Mouse (Mus musculus) myocyte (in vitro differentiated cells): ENCODE data around the gene Gmppa.

ENCODE experiments used
- CEBPB ChIP-seq: IDR thresholded peaks from 2 replicates; pipeline ENCODE4 v1.6.1; 2011; ENCODE audit warnings: mild to moderate bottlenecking, moderate library complexity; ENCODE audit not compliant: poor library complexity, insufficient read depth, severe bottlenecking
- E2F4 ChIP-seq: IDR thresholded peaks from one replicate; pipeline ENCODE4 v1.6.1; 2011; ENCODE audit warnings: mild to moderate bottlenecking, control low read depth, moderate library complexity; ENCODE audit not compliant: insufficient read depth
- MAX ChIP-seq: IDR thresholded peaks from one replicate; pipeline ENCODE4 v1.6.1; 2011; ENCODE audit warnings: low read depth, mild to moderate bottlenecking, control low read depth
- MYOD1 ChIP-seq, 3 experiments: IDR thresholded peaks; one replicate each; pipeline ENCODE4 v1.6.1; 2011; ENCODE audit warnings: control low read depth in 2 of 3, low read depth in 2 of 3, mild to moderate bottlenecking in 2 of 3, moderate library complexity in 1 of 3; ENCODE audit not compliant: insufficient read length in 2 of 3, control insufficient read depth in 1 of 3
- MYOG ChIP-seq, 3 experiments: IDR thresholded peaks; one replicate each; pipeline ENCODE4 v1.6.1; 2011; ENCODE audit warnings: control low read depth in 2 of 3, low read depth in 2 of 3, mild to moderate bottlenecking in 2 of 3; ENCODE audit not compliant: insufficient read length in 2 of 3, control insufficient read depth in 1 of 3, insufficient read depth in 1 of 3
- POLR2A ChIP-seq: IDR thresholded peaks from one replicate; pipeline ENCODE4 v1.6.1; 2011; ENCODE audit warnings: low read depth, mild to moderate bottlenecking, control low read depth, moderate library complexity; ENCODE audit not compliant: insufficient read length
- POLR2AphosphoS2 ChIP-seq: IDR thresholded peaks from one replicate; pipeline ENCODE4 v1.6.1; 2011; ENCODE audit warnings: low read depth, control low read depth; ENCODE audit not compliant: insufficient read length
- REST ChIP-seq: IDR thresholded peaks from one replicate; pipeline ENCODE4 v1.6.1; 2011; ENCODE audit warnings: mild to moderate bottlenecking, control low read depth, moderate library complexity; ENCODE audit not compliant: insufficient read depth, insufficient read length
- SRF ChIP-seq: IDR thresholded peaks from one replicate; pipeline ENCODE4 v1.6.1; 2011; ENCODE audit warnings: low read depth; ENCODE audit not compliant: control insufficient read depth, insufficient read length
- TCF12 ChIP-seq: IDR thresholded peaks from one replicate; pipeline ENCODE4 v1.6.1; 2011; ENCODE audit warnings: mild to moderate bottlenecking, control low read depth; ENCODE audit not compliant: poor library complexity, insufficient read depth, severe bottlenecking
- TCF3 ChIP-seq: IDR thresholded peaks from one replicate; pipeline ENCODE4 v1.6.1; 2011; ENCODE audit warnings: low read depth, control low read depth; ENCODE audit not compliant: insufficient read length
- USF1 ChIP-seq: IDR thresholded peaks from one replicate; pipeline ENCODE4 v1.6.1; 2011; ENCODE audit warnings: low read depth, mild to moderate bottlenecking, control low read depth, moderate library complexity

GRCm38 (mm10) chr1:75412196-75412595, 23.5 kb upstream of the Gmppa start:
- TF ChIP-seq MYOG (IDR thresholded peaks at IDR 0.05; ENCODE audit: control insufficient read depth in 1 of 3, insufficient read depth in 1 of 3, insufficient read length in 2 of 3, low read depth in 2 of 3), result no peak
- TF ChIP-seq POLR2A, result no peak
- TF ChIP-seq POLR2AphosphoS2, result no peak
- no peak for TF ChIP-seq USF1
- TF ChIP-seq MYOD1 (IDR thresholded peaks at IDR 0.05; ENCODE audit: control insufficient read depth in 1 of 3, insufficient read length in 2 of 3, low read depth in 2 of 3), result no peak
- TF ChIP-seq SRF, result no peak
- TF ChIP-seq TCF12, result no peak
- no peak for TF ChIP-seq CEBPB
- TF ChIP-seq E2F4, result no peak
- TF ChIP-seq MAX, result no peak
- no peak for TF ChIP-seq TCF3
- no peak for TF ChIP-seq REST
